Mouse (Mus musculus) layer of hippocampus, adult 8-10 months (tissue): ENCODE results near the gene Sin3a. TPM values are rescaled to one million over a fixed set of nuclear protein-coding genes. Genes with fewer than 3 reads are reported as not detected.

Experiments used
- DNase-seq, 2 experiments: peaks; one replicate each; pipeline ENCODE4 v3.0.0; 2022; ENCODE audit warnings: low spot score in 2 of 2
- total RNA-seq, 4 experiments: library from RNA; stranded (reverse); gene quantifications; 2 replicates each; pipeline ENCODE4 v1.2.4; 2022

Gene Sin3a
- total RNA-seq, result 10 to 100 TPM; 26.9 to 48.2 (median 41.3) TPM

- peak; percentile 64 to 69 for DNase-seq
Observed at GRCm38 (mm10) chr9:57071801-57072351, at the start of gene Sin3a. TSS of gene Sin3a (plus strand) at chr9:57072040.

- peak in 1 of 2 experiments; percentile 6 for DNase-seq
Observed at GRCm38 (mm10) chr9:57031756-57032155, 40.1 kb upstream of the Sin3a start.

- DNase-seq, result peak; percentile 30 to 46
Observed at GRCm38 (mm10) chr9:57056237-57056636, 15.6 kb upstream of the Sin3a start.

- no peak for DNase-seq
Observed at GRCm38 (mm10) chr9:57064164-57064563, 7.7 kb upstream of the Sin3a start.

- no peak for DNase-seq
Observed at GRCm38 (mm10) chr9:57068266-57068665, 3.6 kb upstream of the Sin3a start.

- DNase-seq, result no peak
Observed at GRCm38 (mm10) chr9:57070262-57070661, 1.6 kb upstream of the Sin3a start.

GRCm38 (mm10) chr9:57070800-57071545 is 867 bp upstream of the Sin3a start:
- DNase-seq, result no peak

GRCm38 (mm10) chr9:57072526-57072988 is 717 bp downstream of the Sin3a start:
- peak in 1 of 2 experiments; percentile 25 for DNase-seq

- DNase-seq, result peak; percentile 96 to 99
Observed at GRCm38 (mm10) chr9:57072989-57073789, 1.3 kb downstream of the Sin3a start.

- no peak for DNase-seq
Observed at GRCm38 (mm10) chr9:57073790-57074094, 1.9 kb downstream of the Sin3a start.

- peak in 1 of 2 experiments; percentile 19 for DNase-seq
Observed at GRCm38 (mm10) chr9:57074171-57074821, 2.5 kb downstream of the Sin3a start.

- peak; percentile 48 to 59 for DNase-seq
Observed at GRCm38 (mm10) chr9:57074822-57075603, 3.2 kb downstream of the Sin3a start.

- DNase-seq, result peak; percentile 98 to 99
Observed at GRCm38 (mm10) chr9:57075681-57076381, 4.0 kb downstream of the Sin3a start.

GRCm38 (mm10) chr9:57076701-57077660 is 5.1 kb downstream of the Sin3a start:
- DNase-seq, result peak; percentile 80 to 81

GRCm38 (mm10) chr9:57082236-57082635 is 10.4 kb downstream of the Sin3a start:
- no peak for DNase-seq

- no peak for DNase-seq
Observed at GRCm38 (mm10) chr9:57117261-57117755, 45.5 kb downstream of the Sin3a start.

- no peak for DNase-seq
Observed at GRCm38 (mm10) chr9:57129641-57130040, 57.8 kb downstream of the Sin3a start.

GRCm38 (mm10) chr9:57130577-57131433 is 59.0 kb downstream of the Sin3a start, which contains the start of gene Man2c1:
TSS of gene Man2c1 (plus strand) at chr9:57130690.
- DNase-seq, result peak; percentile 90 to 94
